ENCODE assay signal across 21 mouse cellular contexts in the genomic region with DNA sequence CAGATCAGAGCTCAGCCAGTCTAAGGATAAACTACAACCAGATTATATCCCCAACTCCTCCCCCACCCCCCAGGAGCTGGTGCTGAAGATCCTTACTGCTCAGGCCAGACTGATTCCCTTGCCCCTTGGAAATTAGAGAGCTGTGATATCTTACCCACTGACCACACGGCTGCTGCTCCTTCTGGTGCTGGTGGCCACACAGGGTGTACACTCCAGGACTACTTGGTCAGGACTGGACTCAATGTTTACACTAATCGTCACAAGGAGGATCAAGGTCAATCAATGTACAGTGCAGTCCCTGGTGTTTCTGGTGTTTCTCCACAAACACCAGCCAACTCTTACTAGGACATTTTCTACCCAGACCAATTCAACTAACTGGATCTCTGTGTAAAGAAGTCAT.
"Had no signal": no experiment of that assay in that cellular context is flagged by ENCODE, and none has a peak within 500 bp of the region (broad histone marks: within the 10 kb centered on the region; RNA-seq: fewer than 3 reads in every experiment).

No protein-coding gene starts in this region.

- H3K27me3 ChIP-seq: limb, embryonic 12.5 days; limb, embryonic 15.5 days; liver, embryonic 13.5 days; midbrain, embryonic 12.5 days; midbrain, embryonic 15.5 days; neural tube, embryonic 12.5 days; neural tube, embryonic 15.5 days had no signal

- H3K9ac ChIP-seq: limb, embryonic 12.5 days; limb, embryonic 15.5 days; liver, embryonic 13.5 days; midbrain, embryonic 12.5 days; midbrain, embryonic 15.5 days; neural tube, embryonic 12.5 days; neural tube, embryonic 15.5 days had no signal

- DNase-seq: kidney, adult 18-20 months; kidney, postnatal 25 days; layer of hippocampus, postnatal 36 days; left cerebral cortex, postnatal 4 days; liver, embryonic 13.5 days; lung, adult 2 months; lung, postnatal 14 days; lung, postnatal 4 days; right cerebral cortex, adult 18-20 months; right cerebral cortex, postnatal 14 days; right cerebral cortex, postnatal 4 days; thymus, adult 2 months; thymus, postnatal 25 days had no signal

- H3K4me2 ChIP-seq: limb, embryonic 12.5 days; limb, embryonic 15.5 days; liver, embryonic 13.5 days; midbrain, embryonic 12.5 days; midbrain, embryonic 15.5 days; neural tube, embryonic 12.5 days; neural tube, embryonic 15.5 days had no signal

- H3K9me3 ChIP-seq: limb, embryonic 12.5 days; limb, embryonic 15.5 days; liver, embryonic 13.5 days; midbrain, embryonic 12.5 days; midbrain, embryonic 15.5 days; neural tube, embryonic 12.5 days; neural tube, embryonic 15.5 days had no signal

- ATAC-seq: intestine, embryonic 16.5 days; midbrain, embryonic 15.5 days had no signal

- H3K36me3 ChIP-seq: limb, embryonic 12.5 days; limb, embryonic 15.5 days; liver, embryonic 13.5 days; midbrain, embryonic 12.5 days; midbrain, embryonic 15.5 days; neural tube, embryonic 12.5 days; neural tube, embryonic 15.5 days had no signal

- H3K4me3 ChIP-seq: layer of hippocampus, adult 2 months; limb, embryonic 12.5 days; limb, embryonic 15.5 days; liver, embryonic 13.5 days; midbrain, embryonic 12.5 days; midbrain, embryonic 15.5 days; neural tube, embryonic 12.5 days; neural tube, embryonic 15.5 days had no signal

- H3K27ac ChIP-seq: layer of hippocampus, adult 2 months; limb, embryonic 12.5 days; limb, embryonic 15.5 days; liver, embryonic 13.5 days; midbrain, embryonic 12.5 days; midbrain, embryonic 15.5 days; neural tube, embryonic 12.5 days; neural tube, embryonic 15.5 days had no signal
